Mouse (Mus musculus) neural tube, embryonic 11.5 days (tissue): ENCODE data around the gene Mdm2. TPM values are rescaled to one million over a fixed set of nuclear protein-coding genes. Genes with fewer than 3 reads are reported as not detected.

Source experiments
- ATAC-seq: fragments of 200-750 bp; cut with Nextera tagmentation; 2 replicates; pipeline ENCODE4 v1.8.0; 2017; ENCODE audit warnings: moderate number of reproducible peaks, mild to moderate bottlenecking, moderate TSS enrichment, moderate library complexity; ENCODE audit not compliant: insufficient read depth, low FRiP score, low TSS enrichment
- DNase-seq: peaks from one replicate; pipeline ENCODE4 v3.0.0-alpha.2; 2015; ENCODE audit warnings: low spot score
- H3K27ac ChIP-seq: fragments of 300-500 bp; sonication (generic); 2 replicates; pipeline ENCODE4 v1.5.1; 2014; ENCODE audit warnings: low read depth, mild to moderate bottlenecking, low read length
- H3K27me3 ChIP-seq: fragments of 300-500 bp; sonication (generic); 2 replicates; pipeline ENCODE4 v1.6.1; 2014; ENCODE audit warnings: mild to moderate bottlenecking, low read length, mixed read lengths; ENCODE audit not compliant: control insufficient read depth, insufficient read depth
- H3K36me3 ChIP-seq: fragments of 300-500 bp; sonication (generic); 2 replicates; pipeline ENCODE4 v1.6.1; 2014; ENCODE audit warnings: mild to moderate bottlenecking, low read length, moderate library complexity, mixed read lengths; ENCODE audit not compliant: control insufficient read depth, insufficient read depth
- H3K4me1 ChIP-seq: fragments of 300-500 bp; sonication (generic); 2 replicates; pipeline ENCODE4 v1.6.1; 2014; ENCODE audit warnings: low read length, mixed read lengths; ENCODE audit not compliant: control insufficient read depth, insufficient read depth
- H3K4me2 ChIP-seq: fragments of 300-500 bp; sonication (generic); 2 replicates; pipeline ENCODE4 v1.6.1; 2014; ENCODE audit warnings: low read depth, mild to moderate bottlenecking, moderate library complexity
- H3K4me3 ChIP-seq: fragments of 300-500 bp; sonication (generic); 2 replicates; pipeline ENCODE4 v1.5.1; 2014; ENCODE audit warnings: low read depth, low read length
- H3K9ac ChIP-seq: fragments of 300-500 bp; sonication (generic); 2 replicates; pipeline ENCODE4 v1.6.1; 2014; ENCODE audit warnings: mild to moderate bottlenecking, low read length
- H3K9me3 ChIP-seq: fragments of 300-500 bp; sonication (generic); 2 replicates; pipeline ENCODE4 v1.6.1; 2016; ENCODE audit warnings: low read length; ENCODE audit not compliant: control insufficient read depth
- WGBS: fragments of 180-500 bp; shearing (Covaris S2); extraction: QIAGEN DNeasy Blood & Tissue Kit; methylation state at CpG from one replicate; pipeline ENCODE4 v1.1.7; 2014; 5-methylcytosine and 5-hydroxymethylcytosine counted together
- polyA plus RNA-seq: library from polyadenylated mRNA; unstranded; fragments of >200 nt; fragmentation: Nextera tagmentation; extraction: Ambion mirVana; gene quantifications from 2 replicates; pipeline ENCODE4 v1.2.1, GENCODE M21; 2014

Mdm2 gene
- polyA plus RNA-seq, 1 experiment from 2014 or later: 63.2 TPM

- no peak for ATAC-seq
- H3K4me1 ChIP-seq: no peaks in the 10 kb centered on the region
- no peak overlapping the region for H3K9ac ChIP-seq
- peaks cover 27% of the 10 kb centered on the region for H3K36me3 ChIP-seq
- DNase-seq: no peak
- no peak overlapping the region for H3K4me2 ChIP-seq
- 93% methylated on average over 6 of the region's 6 CpGs for WGBS
- H3K9me3 ChIP-seq: no peaks in the 10 kb centered on the region
- no peak overlapping the region for H3K4me3 ChIP-seq
- no peak overlapping the region for H3K27ac ChIP-seq
- H3K27me3 ChIP-seq: no peaks in the 10 kb centered on the region
Observed at GRCm38 (mm10) chr10:117694255-117694953, 16.2 kb downstream of the Mdm2 start.

GRCm38 (mm10) chr10:117692953-117693352 is 17.6 kb downstream of the Mdm2 start:
- WGBS: 97% methylated on average over 5 of the region's 5 CpGs
- peaks cover 31% of the 10 kb centered on the region for H3K36me3 ChIP-seq
- no peak overlapping the region for H3K4me2 ChIP-seq
- no peaks in the 10 kb centered on the region for H3K27me3 ChIP-seq
- no peaks in the 10 kb centered on the region for H3K4me1 ChIP-seq
- ATAC-seq: no peak
- H3K9me3 ChIP-seq: no peaks in the 10 kb centered on the region
- no peak overlapping the region for H3K4me3 ChIP-seq
- no peak overlapping the region for H3K27ac ChIP-seq
- no peak overlapping the region for H3K9ac ChIP-seq
- no peak for DNase-seq

GRCm38 (mm10) chr10:117692173-117692572 is 18.4 kb downstream of the Mdm2 start:
- H3K4me2 ChIP-seq: no peak overlapping the region
- no peak overlapping the region for H3K27ac ChIP-seq
- no peak for DNase-seq
- no peaks in the 10 kb centered on the region for H3K27me3 ChIP-seq
- no peaks in the 10 kb centered on the region for H3K4me1 ChIP-seq
- no peaks in the 10 kb centered on the region for H3K9me3 ChIP-seq
- no peak overlapping the region for H3K4me3 ChIP-seq
- ATAC-seq: no peak
- H3K36me3 ChIP-seq: peaks cover 26% of the 10 kb centered on the region
- no peak overlapping the region for H3K9ac ChIP-seq

- H3K9ac ChIP-seq: no peak overlapping the region
- no peak overlapping the region for H3K27ac ChIP-seq
- ATAC-seq (no peak), DNase-seq (no peak)
- no peaks in the 10 kb centered on the region for H3K9me3 ChIP-seq
- no peak overlapping the region for H3K4me2 ChIP-seq
- peaks cover 24% of the 10 kb centered on the region for H3K36me3 ChIP-seq
- WGBS: 93% methylated on average over 10 of the region's 10 CpGs
- no peaks in the 10 kb centered on the region for H3K27me3 ChIP-seq
- no peaks in the 10 kb centered on the region for H3K4me1 ChIP-seq
- H3K4me3 ChIP-seq: no peak overlapping the region
Observed at GRCm38 (mm10) chr10:117691389-117691968, 19.1 kb downstream of the Mdm2 start.

- Histone ChIP-seq H3K9me3 (no peaks in the 10 kb centered on the region), H3K4me3 (no peak overlapping the region), H3K36me3 (peaks cover 24% of the 10 kb centered on the region), H3K4me1 (no peaks in the 10 kb centered on the region), H3K27me3 (no peaks in the 10 kb centered on the region), H3K9ac (no peak overlapping the region), H3K4me2 (no peak overlapping the region), H3K27ac (no peak overlapping the region)
- DNase-seq: no peak
- ATAC-seq: no peak
- WGBS: 96% methylated on average over 3 of the region's 3 CpGs
Observed at GRCm38 (mm10) chr10:117690770-117691296, 19.7 kb downstream of the Mdm2 start.

- no peak overlapping the region for H3K4me3 ChIP-seq
- 90% methylated on average over 2 of the region's 2 CpGs for WGBS
- no peaks in the 10 kb centered on the region for H3K4me1 ChIP-seq
- ATAC-seq (no peak), DNase-seq (no peak)
- H3K9me3 ChIP-seq: no peaks in the 10 kb centered on the region
- H3K36me3 ChIP-seq: peaks cover 22% of the 10 kb centered on the region
- no peak overlapping the region for H3K27ac ChIP-seq
- no peak overlapping the region for H3K4me2 ChIP-seq
- no peaks in the 10 kb centered on the region for H3K27me3 ChIP-seq
- no peak overlapping the region for H3K9ac ChIP-seq
Observed at GRCm38 (mm10) chr10:117690101-117690352, 20.5 kb downstream of the Mdm2 start.

- no peak overlapping the region for H3K9ac ChIP-seq
- 96% methylated on average over 11 of the region's 11 CpGs for WGBS
- DNase-seq (no peak), ATAC-seq (no peak)
- peaks cover 18% of the 10 kb centered on the region for H3K36me3 ChIP-seq
- H3K4me1 ChIP-seq: no peaks in the 10 kb centered on the region
- H3K27me3 ChIP-seq: no peaks in the 10 kb centered on the region
- no peaks in the 10 kb centered on the region for H3K9me3 ChIP-seq
- no peak overlapping the region for H3K4me3 ChIP-seq
- no peak overlapping the region for H3K27ac ChIP-seq
- no peak overlapping the region for H3K4me2 ChIP-seq
Observed at GRCm38 (mm10) chr10:117689297-117690100, 21.1 kb downstream of the Mdm2 start.

GRCm38 (mm10) chr10:117688204-117689151 is 22.1 kb downstream of the Mdm2 start:
- no peak overlapping the region for H3K4me2 ChIP-seq
- no peaks in the 10 kb centered on the region for H3K9me3 ChIP-seq
- WGBS: 86% methylated on average over 13 of the region's 13 CpGs
- no peaks in the 10 kb centered on the region for H3K4me1 ChIP-seq
- H3K36me3 ChIP-seq: peaks cover 17% of the 10 kb centered on the region
- no peak overlapping the region for H3K27ac ChIP-seq
- no peaks in the 10 kb centered on the region for H3K27me3 ChIP-seq
- DNase-seq (no peak), ATAC-seq (no peak)
- H3K4me3 ChIP-seq: no peak overlapping the region
- H3K9ac ChIP-seq: no peak overlapping the region
